8 mouse cellular contexts compared by ENCODE assay signal in genomic region chr3:138528265-138528664, GRCm38 (mm10). TPM values are rescaled to one million over a fixed set of nuclear protein-coding genes. Genes with fewer than 3 reads are reported as not detected.
DNase-seq lines count a peak whose midpoint lies in the region; ATAC-seq and TF ChIP-seq lines count a peak whose summit lies in the region.

No protein-coding gene starts in this region.

- H3K4me1 ChIP-seq in heart, embryonic 11.5 days (ENCODE audit: control insufficient read depth, insufficient read depth, low read length), result peaks cover 23% of the 10 kb centered on the region
- H3K4me1 ChIP-seq in CH12.LX (ENCODE audit: control insufficient read depth in 1 of 2, insufficient read depth in 2 of 2), result peaks cover 14 to 53% of the 10 kb centered on the region in 2 experiments
- H3K4me1 ChIP-seq in forebrain, embryonic 15.5 days, result peaks cover 35% of the 10 kb centered on the region
- peaks cover 40% of the 10 kb centered on the region for H3K4me1 ChIP-seq in liver, embryonic 16.5 days (ENCODE audit: control insufficient read depth, low read depth, low read length)

- dilution Hi-C loops in CH12.LX (cut with MboI; ENCODE audit: extremely low pct_ligation_motif_present, extremely low pct_unique_long_range_greater_than_20kb, low sequenced_read_pairs), result no loop called here

- peaks cover 58% of the 10 kb centered on the region for H3K79me2 ChIP-seq in CH12.LX (replicated peaks; ENCODE audit: control insufficient read depth, extremely low read depth, insufficient read depth, poor library complexity, severe bottlenecking)

- H3K27ac ChIP-seq in heart, embryonic 11.5 days (ENCODE audit: low read depth, low read length), result peak overlapping the region; percentile 97; the same call in 1 of the 2 replicates
- no peak overlapping the region for H3K27ac ChIP-seq in CH12.LX (ENCODE audit: insufficient read depth, low read depth)
- H3K27ac ChIP-seq in forebrain, embryonic 15.5 days (replicated peaks), result no peak overlapping the region
- H3K27ac ChIP-seq in liver, embryonic 16.5 days (ENCODE audit: low read length), result no peak overlapping the region; the same call in 1 of the 2 replicates

- H3K9ac ChIP-seq in heart, embryonic 11.5 days (ENCODE audit: low read depth, low read length), result peak overlapping the region; percentile 97
- peak overlapping the region; percentile 93 for H3K9ac ChIP-seq in CH12.LX (ENCODE audit: insufficient read depth, low read depth)
- H3K9ac ChIP-seq in forebrain, embryonic 15.5 days (replicated peaks), result peak overlapping the region; percentile 89
- peak overlapping the region; percentile 97 for H3K9ac ChIP-seq in liver, embryonic 16.5 days (ENCODE audit: low read depth, low read length)

- H3K9me3 ChIP-seq in heart, embryonic 11.5 days (replicated peaks; ENCODE audit: control insufficient read depth, low read length), result no peaks in the 10 kb centered on the region
- H3K9me3 ChIP-seq in CH12.LX (replicated peaks; ENCODE audit: low read length), result no peaks in the 10 kb centered on the region
- no peaks in the 10 kb centered on the region for H3K9me3 ChIP-seq in forebrain, embryonic 15.5 days
- no peaks in the 10 kb centered on the region for H3K9me3 ChIP-seq in liver, embryonic 16.5 days (replicated peaks; ENCODE audit: control insufficient read depth, low read length)

- TF ChIP-seq RAD21 in CH12.LX (IDR thresholded peaks at IDR 0.05; ENCODE audit: low read depth, low read length), result no peak

- 1% methylated on average over 16 of the region's 16 CpGs for WGBS in heart, embryonic 11.5 days (ENCODE audit: insufficient replicate concordance)
- WGBS in forebrain, embryonic 15.5 days, result 2% methylated on average over 16 of the region's 16 CpGs
- WGBS in liver, embryonic 16.5 days (ENCODE audit: insufficient replicate concordance), result 3% methylated on average over 16 of the region's 16 CpGs

- TF ChIP-seq EP300 in CH12.LX (IDR thresholded peaks at IDR 0.05; ENCODE audit: low read length), result no peak

- TF ChIP-seq POLR2A in CH12.LX (IDR thresholded peaks at IDR 0.05; ENCODE audit: low read depth, low read length), result no peak

- no peak for ATAC-seq in heart, embryonic 11.5 days (replicated peaks; ENCODE audit: insufficient number of reproducible peaks, low FRiP score, low TSS enrichment)
- no peak for ATAC-seq in forebrain, embryonic 15.5 days (replicated peaks)
- ATAC-seq in liver, embryonic 16.5 days (ENCODE audit: low read depth), result no peak

- H3K4me2 ChIP-seq in heart, embryonic 11.5 days, result peak overlapping the region; percentile 75
- H3K4me2 ChIP-seq in CH12.LX (ENCODE audit: insufficient read depth, low read depth, poor library complexity, severe bottlenecking), result peak overlapping the region; percentile 92
- peak overlapping the region; percentile 49 for H3K4me2 ChIP-seq in forebrain, embryonic 15.5 days (replicated peaks)
- H3K4me2 ChIP-seq in liver, embryonic 16.5 days (ENCODE audit: low read depth, low read length), result peak overlapping the region; percentile 80

- DNase-seq in heart, postnatal 10 days, result no peak
- no peak for DNase-seq in CH12.LX (ENCODE audit: extremely low read depth)
- no peak for DNase-seq in spleen, postnatal 36 days (ENCODE audit: low spot score in 2 of 2)
- no peak for DNase-seq in embryo, embryonic 10.5 days (ENCODE audit: low spot score)
- no peak for DNase-seq in right cerebral cortex, postnatal 14 days

- H3K27me3 ChIP-seq in heart, embryonic 11.5 days (ENCODE audit: control insufficient read depth, insufficient read depth, low read length), result no peaks in the 10 kb centered on the region
- H3K27me3 ChIP-seq in CH12.LX (replicated peaks), result no peaks in the 10 kb centered on the region
- no peaks in the 10 kb centered on the region for H3K27me3 ChIP-seq in forebrain, embryonic 15.5 days
- no peaks in the 10 kb centered on the region for H3K27me3 ChIP-seq in liver, embryonic 16.5 days (ENCODE audit: control insufficient read depth, insufficient read depth, low read depth, low read length)

- peak overlapping the region; percentile 99 for H3K4me3 ChIP-seq in heart, embryonic 11.5 days (ENCODE audit: low read depth, low read length)
- H3K4me3 ChIP-seq in CH12.LX (replicated peaks in 1 of 3; ENCODE audit: low read depth in 2 of 3, low read length in 2 of 3, poor library complexity in 1 of 3), result peak overlapping the region; percentile 61 to 81 (median 72)
- peak overlapping the region; percentile 72 for H3K4me3 ChIP-seq in forebrain, embryonic 15.5 days
- H3K4me3 ChIP-seq in liver, embryonic 16.5 days (ENCODE audit: low read depth, low read length), result peak overlapping the region; percentile 100

- intact Hi-C loops in heart, postnatal 10 days (cut with DNase I), result loop anchor here (10.0 kb wide), 1 partner anchor 663 kb away; the partner anchor contains the start of genes Dnajb14 and H2afz

- no peak for TF ChIP-seq CTCF in CH12.LX (conservative IDR thresholded peaks at IDR 0.05 in 1 of 2, IDR thresholded peaks at IDR 0.05 in 1 of 2; ENCODE audit: low read depth in 2 of 2, low read length in 2 of 2)

- no peaks in the 10 kb centered on the region for H3K36me3 ChIP-seq in heart, embryonic 11.5 days (ENCODE audit: control insufficient read depth, insufficient read depth, low read length)
- H3K36me3 ChIP-seq in CH12.LX (replicated peaks in 1 of 2; ENCODE audit: control insufficient read depth in 1 of 2, insufficient read depth in 1 of 2, low read length in 1 of 2), result peaks cover 2 to 18% of the 10 kb centered on the region in 2 experiments
- H3K36me3 ChIP-seq in forebrain, embryonic 15.5 days, result no peaks in the 10 kb centered on the region
- no peaks in the 10 kb centered on the region for H3K36me3 ChIP-seq in liver, embryonic 16.5 days (ENCODE audit: control insufficient read depth, insufficient read depth)

- in situ Hi-C loops in CH12.LX (cut with MboI; ENCODE audit: low pct_ligation_motif_present, low pct_unique_long_range_greater_than_20kb, low sequenced_read_pairs), result no loop called here

TF ChIP-seq in CH12.LX, 34 proteins besides CTCF, POLR2A, EP300 and RAD21:
- peak; percentile 83; the same call in 1 of the 2 replicates for TF ChIP-seq CHD1 (IDR thresholded peaks at IDR 0.05; ENCODE audit: low read depth, low read length)
- TF ChIP-seq USF1 (IDR thresholded peaks at IDR 0.05; ENCODE audit: low read depth, low read length), result no peak
- peak; percentile 68; the same call in 1 of the 2 replicates for TF ChIP-seq SIN3A (IDR thresholded peaks at IDR 0.05; ENCODE audit: low read length)
- peak; percentile 86 for TF ChIP-seq ZNF384 (IDR thresholded peaks at IDR 0.05; ENCODE audit: low read depth, low read length)
- TF ChIP-seq UBTF (IDR thresholded peaks at IDR 0.05; ENCODE audit: low read depth, low read length), result no peak

RNA-seq across cellular contexts. Expression of gene Eif4e, which starts 2.3 kb away (rescaled TPM):
- polyA plus RNA-seq in heart, embryonic 11.5 days (2014; fragmentation: Nextera tagmentation; extraction: Ambion mirVana), result 323 and 330 TPM in 2 replicates
- total RNA-seq in heart, postnatal 10 days (2021), result 100 to 1,000 TPM; 125 to 138 TPM
- total RNA-seq in CH12.LX (2012; rRNA removed) (490 and 629 TPM in 2 replicates), CH12.LX (2014; rRNA removed) (590 and 677 TPM in 2 replicates)
- 850 and 889 TPM in 2 replicates for polyA plus RNA-seq in CH12.LX (2012; ENCODE audit: insufficient read length, low read depth)
- polyA plus RNA-seq in forebrain, embryonic 15.5 days (2015; fragmentation: Nextera tagmentation; extraction: Ambion mirVana), result 360 and 371 TPM in 2 replicates
- polyA plus RNA-seq in liver, embryonic 16.5 days (2015; fragmentation: Nextera tagmentation; extraction: Ambion mirVana), result 133 and 145 TPM in 2 replicates

RNA-seq across cellular contexts. Expression of gene Metap1, which starts 39.0 kb away (rescaled TPM):
- 48.0 and 49.1 TPM in 2 replicates for polyA plus RNA-seq in heart, embryonic 11.5 days (2014; fragmentation: Nextera tagmentation; extraction: Ambion mirVana)
- 10 to 100 TPM; 45.3 to 45.5 TPM for total RNA-seq in heart, postnatal 10 days (2021)
- total RNA-seq in CH12.LX (2012; rRNA removed), result 77.9 and 97.6 TPM in 2 replicates
- 163 and 183 TPM in 2 replicates for total RNA-seq in CH12.LX (2014; rRNA removed)
- polyA plus RNA-seq in CH12.LX (2012; ENCODE audit: insufficient read length, low read depth), result 143 and 154 TPM in 2 replicates
- polyA plus RNA-seq in forebrain, embryonic 15.5 days (2015; fragmentation: Nextera tagmentation; extraction: Ambion mirVana), result 43.3 and 44.8 TPM in 2 replicates
- polyA plus RNA-seq in liver, embryonic 16.5 days (2015; fragmentation: Nextera tagmentation; extraction: Ambion mirVana), result 19.0 and 21.2 TPM in 2 replicates
